Mouse (Mus musculus): ENCODE measurements around the gene Hspa4. TPM values are rescaled to one million over a fixed set of nuclear protein-coding genes. Genes with fewer than 3 reads are reported as not detected.
A peak's percentile ranks its signal among the peaks of the same experiment; 100 is the strongest.

Gene Hspa4
- polyA plus RNA-seq, 1 experiment from 2014 or later = 58.6 TPM

- DNase-seq (ENCODE audit: low spot score) = peak; percentile 53
- peak overlapping the region; percentile 66; the same call in 1 of the 2 replicates for H3K27ac ChIP-seq (ENCODE audit: low read depth, low read length)
These were observed 47.8 kb downstream of the Hspa4 start for GRCm38 (mm10) chr11:53252186-53253119.

GRCm38 (mm10) chr11:53250796-53251195, 49.5 kb downstream of the Hspa4 start:
- no peak overlapping the region for H3K27ac ChIP-seq (ENCODE audit: low read depth, low read length)
- 86% methylated on average over 14 of the region's 14 CpGs for whole genome bisulfite sequencing
- ATAC-seq (no peak), DNase-seq (ENCODE audit: low spot score) (no peak)
- H3K9ac ChIP-seq (ENCODE audit: low read length) = no peak overlapping the region
- no peak overlapping the region for H3K4me3 ChIP-seq (ENCODE audit: low read depth, low read length)
- H3K4me1 ChIP-seq (ENCODE audit: control insufficient read depth, insufficient read depth, low read length) = no peaks in the 10 kb centered on the region
- H3K4me2 ChIP-seq (ENCODE audit: low read length) = no peak overlapping the region
- H3K9me3 ChIP-seq (replicated peaks; ENCODE audit: control insufficient read depth, low read length) = no peaks in the 10 kb centered on the region
- H3K27me3 ChIP-seq (replicated peaks; ENCODE audit: control insufficient read depth, insufficient read depth, low read length) = no peaks in the 10 kb centered on the region
- H3K36me3 ChIP-seq (ENCODE audit: control insufficient read depth, insufficient read depth, low read length) = no peaks in the 10 kb centered on the region

More at GRCm38 (mm10) chr11:53252186-53253119, 47.8 kb downstream of the Hspa4 start:
- ATAC-seq = peak; percentile 79
- H3K4me1 ChIP-seq (ENCODE audit: control insufficient read depth, insufficient read depth, low read length) = no peaks in the 10 kb centered on the region
- H3K27me3 ChIP-seq (replicated peaks; ENCODE audit: control insufficient read depth, insufficient read depth, low read length) = no peaks in the 10 kb centered on the region
- no peak overlapping the region for H3K4me2 ChIP-seq (ENCODE audit: low read length)
- no peak overlapping the region for H3K4me3 ChIP-seq (ENCODE audit: low read depth, low read length)
- no peaks in the 10 kb centered on the region for H3K36me3 ChIP-seq (ENCODE audit: control insufficient read depth, insufficient read depth, low read length)
- no peak overlapping the region for H3K9ac ChIP-seq (ENCODE audit: low read length)
- no peaks in the 10 kb centered on the region for H3K9me3 ChIP-seq (replicated peaks; ENCODE audit: control insufficient read depth, low read length)
- 61% methylated on average over 12 of the region's 12 CpGs for WGBS

GRCm38 (mm10) chr11:53249686-53250085, 50.6 kb downstream of the Hspa4 start:
- no peaks in the 10 kb centered on the region for H3K27me3 ChIP-seq (replicated peaks; ENCODE audit: control insufficient read depth, insufficient read depth, low read length)
- no peaks in the 10 kb centered on the region for H3K9me3 ChIP-seq (replicated peaks; ENCODE audit: control insufficient read depth, low read length)
- no peak overlapping the region for H3K4me3 ChIP-seq (ENCODE audit: low read depth, low read length)
- DNase-seq (ENCODE audit: low spot score) = peak; percentile 23
- WGBS = 70% methylated on average over 5 of the region's 5 CpGs
- H3K27ac ChIP-seq (ENCODE audit: low read depth, low read length) = no peak overlapping the region
- ATAC-seq = no peak
- H3K4me2 ChIP-seq (ENCODE audit: low read length) = no peak overlapping the region
- no peaks in the 10 kb centered on the region for H3K36me3 ChIP-seq (ENCODE audit: control insufficient read depth, insufficient read depth, low read length)
- H3K4me1 ChIP-seq (ENCODE audit: control insufficient read depth, insufficient read depth, low read length) = no peaks in the 10 kb centered on the region
- no peak overlapping the region for H3K9ac ChIP-seq (ENCODE audit: low read length)

GRCm38 (mm10) chr11:53245561-53245960, 54.7 kb downstream of the Hspa4 start:
- no peaks in the 10 kb centered on the region for H3K27me3 ChIP-seq (replicated peaks; ENCODE audit: control insufficient read depth, insufficient read depth, low read length)
- no peak overlapping the region for H3K9ac ChIP-seq (ENCODE audit: low read length)
- WGBS = 96% methylated on average over 2 of the region's 2 CpGs
- H3K9me3 ChIP-seq (replicated peaks; ENCODE audit: control insufficient read depth, low read length) = no peaks in the 10 kb centered on the region
- H3K4me3 ChIP-seq (ENCODE audit: low read depth, low read length) = no peak overlapping the region
- no peak overlapping the region for H3K27ac ChIP-seq (ENCODE audit: low read depth, low read length)
- H3K36me3 ChIP-seq (ENCODE audit: control insufficient read depth, insufficient read depth, low read length) = no peaks in the 10 kb centered on the region
- no peak overlapping the region for H3K4me2 ChIP-seq (ENCODE audit: low read length)
- no peaks in the 10 kb centered on the region for H3K4me1 ChIP-seq (ENCODE audit: control insufficient read depth, insufficient read depth, low read length)
- ATAC-seq (no peak), DNase-seq (ENCODE audit: low spot score) (no peak)

GRCm38 (mm10) chr11:53243199-53243598, 57.1 kb downstream of the Hspa4 start:
- H3K9me3 ChIP-seq (replicated peaks; ENCODE audit: control insufficient read depth, low read length) = no peaks in the 10 kb centered on the region
- DNase-seq (ENCODE audit: low spot score) = peak; percentile 37
- WGBS = 50% methylated on average over 11 of the region's 11 CpGs
- no peak overlapping the region for H3K4me2 ChIP-seq (ENCODE audit: low read length)
- H3K9ac ChIP-seq (ENCODE audit: low read length) = no peak overlapping the region
- no peaks in the 10 kb centered on the region for H3K36me3 ChIP-seq (ENCODE audit: control insufficient read depth, insufficient read depth, low read length)
- H3K4me3 ChIP-seq (ENCODE audit: low read depth, low read length) = no peak overlapping the region
- no peaks in the 10 kb centered on the region for H3K27me3 ChIP-seq (replicated peaks; ENCODE audit: control insufficient read depth, insufficient read depth, low read length)
- no peaks in the 10 kb centered on the region for H3K4me1 ChIP-seq (ENCODE audit: control insufficient read depth, insufficient read depth, low read length)
- H3K27ac ChIP-seq (ENCODE audit: low read depth, low read length) = no peak overlapping the region
- no peak for ATAC-seq

- Histone ChIP-seq H3K4me2 (ENCODE audit: low read length) (no peak overlapping the region), H3K9ac (ENCODE audit: low read length) (no peak overlapping the region), H3K27ac (ENCODE audit: low read depth, low read length) (no peak overlapping the region), H3K36me3 (ENCODE audit: control insufficient read depth, insufficient read depth, low read length) (no peaks in the 10 kb centered on the region), H3K27me3 (replicated peaks; ENCODE audit: control insufficient read depth, insufficient read depth, low read length) (no peaks in the 10 kb centered on the region), H3K9me3 (replicated peaks; ENCODE audit: control insufficient read depth, low read length) (no peaks in the 10 kb centered on the region), H3K4me3 (ENCODE audit: low read depth, low read length) (no peak overlapping the region), H3K4me1 (ENCODE audit: control insufficient read depth, insufficient read depth, low read length) (no peaks in the 10 kb centered on the region)
- no peak for DNase-seq (ENCODE audit: low spot score)
- 88% methylated on average over 9 of the region's 9 CpGs for WGBS
- ATAC-seq = no peak
These were observed 66.7 kb downstream of the Hspa4 start for GRCm38 (mm10) chr11:53233590-53233989.

GRCm38 (mm10) chr11:53231836-53232235, 68.4 kb downstream of the Hspa4 start:
- 69% methylated on average over 5 of the region's 5 CpGs for WGBS
- Histone ChIP-seq H3K9ac (ENCODE audit: low read length) (no peak overlapping the region), H3K4me3 (ENCODE audit: low read depth, low read length) (no peak overlapping the region), H3K27ac (ENCODE audit: low read depth, low read length) (no peak overlapping the region), H3K36me3 (ENCODE audit: control insufficient read depth, insufficient read depth, low read length) (no peaks in the 10 kb centered on the region), H3K4me2 (ENCODE audit: low read length) (no peak overlapping the region), H3K27me3 (replicated peaks; ENCODE audit: control insufficient read depth, insufficient read depth, low read length) (no peaks in the 10 kb centered on the region), H3K4me1 (ENCODE audit: control insufficient read depth, insufficient read depth, low read length) (no peaks in the 10 kb centered on the region), H3K9me3 (replicated peaks; ENCODE audit: control insufficient read depth, low read length) (no peaks in the 10 kb centered on the region)
- ATAC-seq (0 out of 2 replicates have a peak, but pooled peaks have one; percentile 12), DNase-seq (ENCODE audit: low spot score) (peak; percentile 41)

GRCm38 (mm10) chr11:53229011-53229410, 71.2 kb downstream of the Hspa4 start:
- Histone ChIP-seq H3K36me3 (ENCODE audit: control insufficient read depth, insufficient read depth, low read length) (no peaks in the 10 kb centered on the region), H3K27ac (ENCODE audit: low read depth, low read length) (no peak overlapping the region), H3K4me2 (ENCODE audit: low read length) (no peak overlapping the region), H3K9ac (ENCODE audit: low read length) (no peak overlapping the region), H3K27me3 (replicated peaks; ENCODE audit: control insufficient read depth, insufficient read depth, low read length) (no peaks in the 10 kb centered on the region), H3K9me3 (replicated peaks; ENCODE audit: control insufficient read depth, low read length) (no peaks in the 10 kb centered on the region), H3K4me3 (ENCODE audit: low read depth, low read length) (no peak overlapping the region), H3K4me1 (ENCODE audit: control insufficient read depth, insufficient read depth, low read length) (no peaks in the 10 kb centered on the region)
- WGBS = 86% methylated on average over 3 of the region's 3 CpGs
- ATAC-seq (no peak), DNase-seq (ENCODE audit: low spot score) (no peak)

GRCm38 (mm10) chr11:53210876-53211275, 89.4 kb downstream of the Hspa4 start:
- Histone ChIP-seq H3K4me2 (ENCODE audit: low read length) (no peak overlapping the region), H3K27ac (ENCODE audit: low read depth, low read length) (no peak overlapping the region), H3K27me3 (replicated peaks; ENCODE audit: control insufficient read depth, insufficient read depth, low read length) (no peaks in the 10 kb centered on the region), H3K4me1 (ENCODE audit: control insufficient read depth, insufficient read depth, low read length) (no peaks in the 10 kb centered on the region), H3K9ac (ENCODE audit: low read length) (no peak overlapping the region), H3K36me3 (ENCODE audit: control insufficient read depth, insufficient read depth, low read length) (no peaks in the 10 kb centered on the region), H3K9me3 (replicated peaks; ENCODE audit: control insufficient read depth, low read length) (no peaks in the 10 kb centered on the region), H3K4me3 (ENCODE audit: low read depth, low read length) (no peak overlapping the region)
- no peak for ATAC-seq
- DNase-seq (ENCODE audit: low spot score) = peak; percentile 67
- 15% methylated on average over 9 of the region's 9 CpGs for WGBS
